Mouse (Mus musculus) CH12.LX (cell line): ENCODE data around the gene Slc25a12. TPM values are rescaled to one million over a fixed set of nuclear protein-coding genes. Genes with fewer than 3 reads are reported as not detected.

Experiments used
- DNase-seq: peaks from one replicate; pipeline ENCODE4 v3.0.0-alpha.2; 2013; ENCODE audit errors: extremely low read depth
- H3K27ac ChIP-seq: 2 replicates; pipeline ENCODE4 v1.5.1; 2012; ENCODE audit warnings: low read depth, mild to moderate bottlenecking, control low read depth, moderate library complexity; ENCODE audit not compliant: insufficient read depth
- H3K27me3 ChIP-seq: replicated peaks from 2 replicates; pipeline ENCODE3; 2012; ENCODE audit warnings: inconsistent platforms
- H3K36me3 ChIP-seq, 2 experiments: replicated peaks in 1 of 2; 2 replicates each; pipeline versions ENCODE3 to v1.6.1; 2012; ENCODE audit warnings: inconsistent platforms in 1 of 2, low read length in 1 of 2, mild to moderate bottlenecking in 1 of 2, mixed read lengths in 1 of 2, moderate library complexity in 1 of 2; ENCODE audit not compliant: control insufficient read depth in 1 of 2, insufficient read depth in 1 of 2
- H3K4me1 ChIP-seq, 2 experiments: 2 replicates each; pipeline ENCODE4 v1.6.1; 2012; ENCODE audit warnings: inconsistent platforms in 1 of 2, moderate library complexity in 1 of 2; ENCODE audit not compliant: insufficient read depth in 2 of 2, control insufficient read depth in 1 of 2
- H3K4me2 ChIP-seq: 2 replicates; pipeline ENCODE4 v1.6.1; 2012; ENCODE audit warnings: low read depth, mild to moderate bottlenecking, control low read depth; ENCODE audit not compliant: poor library complexity, insufficient read depth, severe bottlenecking
- H3K4me3 ChIP-seq, 3 experiments: fragments of 150-350 bp in 1 of 3; sonication (generic) in 1 of 3; replicated peaks in 1 of 3; 2 replicates each; pipeline versions ENCODE3 to v1.5.1; 2011 to 2012; ENCODE audit warnings: low read depth in 2 of 3, low read length in 2 of 3, mild to moderate bottlenecking in 2 of 3, moderate library complexity in 2 of 3, control low read depth in 1 of 3, improper control_type of control experiment in 1 of 3, inconsistent platforms in 1 of 3, mixed read lengths in 1 of 3; ENCODE audit not compliant: poor library complexity in 1 of 3
- H3K79me2 ChIP-seq: replicated peaks from 2 replicates; pipeline ENCODE4 v1.6.1; 2012; ENCODE audit warnings: mild to moderate bottlenecking, moderate library complexity; ENCODE audit not compliant: control insufficient read depth, poor library complexity, insufficient read depth, severe bottlenecking; ENCODE audit errors: extremely low read depth
- H3K9ac ChIP-seq: 2 replicates; pipeline ENCODE4 v1.6.1; 2012; ENCODE audit warnings: low read depth, mild to moderate bottlenecking, control low read depth, moderate library complexity; ENCODE audit not compliant: insufficient read depth
- H3K9me3 ChIP-seq: replicated peaks from 2 replicates; pipeline ENCODE3; 2012; ENCODE audit warnings: low read length, inconsistent platforms, mixed read lengths
- BHLHE40 ChIP-seq: IDR thresholded peaks from 2 replicates; pipeline ENCODE4 v1.6.1; 2011; ENCODE audit warnings: mild to moderate bottlenecking, low read depth, low read length, improper control_type of control experiment
- CHD1 ChIP-seq: IDR thresholded peaks from 2 replicates; pipeline ENCODE4 v1.6.1; 2012; ENCODE audit warnings: low read depth, low read length, improper control_type of control experiment, inconsistent platforms
- CTCF ChIP-seq, 2 experiments: IDR thresholded peaks in 1 of 2; conservative IDR thresholded peaks in 1 of 2; 2 replicates each; pipeline ENCODE4 v1.5.1; 2011 to 2012; ENCODE audit warnings: low read depth in 2 of 2, low read length in 2 of 2, improper control_type of control experiment in 1 of 2, inconsistent platforms in 1 of 2, mild to moderate bottlenecking in 1 of 2, moderate library complexity in 1 of 2
- GABPA ChIP-seq: IDR thresholded peaks from 2 replicates; pipeline ENCODE4 v1.6.1; 2012; ENCODE audit warnings: low read depth, low read length, improper control_type of control experiment, inconsistent platforms; ENCODE audit not compliant: insufficient replicate concordance
- IRF4 ChIP-seq: IDR thresholded peaks from 2 replicates; pipeline ENCODE4 v1.6.1; 2014; ENCODE audit warnings: low read depth, mild to moderate bottlenecking, inconsistent platforms, low read length, improper control_type of control experiment
- JUND ChIP-seq: conservative IDR thresholded peaks from 2 replicates; pipeline ENCODE4 v1.6.1; 2011; ENCODE audit warnings: low read depth, low read length, improper control_type of control experiment
- KAT2A ChIP-seq: IDR thresholded peaks from 2 replicates; pipeline ENCODE4 v1.6.1; 2012; ENCODE audit warnings: low read length, improper control_type of control experiment, inconsistent platforms; ENCODE audit not compliant: insufficient replicate concordance
- MAFK ChIP-seq: IDR thresholded peaks from 2 replicates; pipeline ENCODE4 v1.6.1; 2011; ENCODE audit warnings: low read length, improper control_type of control experiment; ENCODE audit not compliant: insufficient replicate concordance
- MAX ChIP-seq: IDR thresholded peaks from 2 replicates; pipeline ENCODE4 v1.6.1; 2011; ENCODE audit warnings: low read length, improper control_type of control experiment
- MAZ ChIP-seq: IDR thresholded peaks from 2 replicates; pipeline ENCODE4 v1.6.1; 2012; ENCODE audit warnings: low read depth, mild to moderate bottlenecking, inconsistent platforms, low read length, improper control_type of control experiment, moderate library complexity
- MXI1 ChIP-seq: IDR thresholded peaks from 2 replicates; pipeline ENCODE4 v1.6.1; 2011; ENCODE audit warnings: mild to moderate bottlenecking, low read depth, low read length, improper control_type of control experiment
- NELFE ChIP-seq: IDR thresholded peaks from 2 replicates; pipeline ENCODE4 v1.6.1; 2011; ENCODE audit warnings: low read depth, low read length, improper control_type of control experiment
- NRF1 ChIP-seq: IDR thresholded peaks from 2 replicates; pipeline ENCODE4 v1.6.1; 2014; ENCODE audit warnings: low read depth, mild to moderate bottlenecking, inconsistent platforms, low read length, improper control_type of control experiment, moderate library complexity
- SMC3 ChIP-seq: IDR thresholded peaks from 2 replicates; pipeline ENCODE4 v1.6.1; 2011; ENCODE audit warnings: low read depth, low read length, improper control_type of control experiment
- TBP ChIP-seq: conservative IDR thresholded peaks from 2 replicates; pipeline ENCODE4 v1.6.1; 2011; ENCODE audit warnings: low read depth, low read length, improper control_type of control experiment
- TCF12 ChIP-seq: IDR thresholded peaks from 2 replicates; pipeline ENCODE4 v1.6.1; 2014; ENCODE audit warnings: low read depth, mild to moderate bottlenecking, inconsistent platforms, low read length, improper control_type of control experiment
- USF2 ChIP-seq: conservative IDR thresholded peaks from 2 replicates; pipeline ENCODE4 v1.6.1; 2011; ENCODE audit warnings: low read depth, low read length, improper control_type of control experiment
- ZKSCAN1 ChIP-seq: IDR thresholded peaks from 2 replicates; pipeline ENCODE4 v1.6.1; 2012; ENCODE audit warnings: low read depth, inconsistent platforms, low read length, improper control_type of control experiment, borderline replicate concordance
- ZMIZ1 ChIP-seq: IDR thresholded peaks from 2 replicates; pipeline ENCODE4 v1.6.1; 2012; ENCODE audit warnings: low read depth, mild to moderate bottlenecking, inconsistent platforms, low read length, improper control_type of control experiment
- ZNF384 ChIP-seq: IDR thresholded peaks from 2 replicates; pipeline ENCODE4 v1.6.1; 2012; ENCODE audit warnings: low read depth, low read length, improper control_type of control experiment, inconsistent platforms
- dilution Hi-C: fragments of 300-500 bp; cut with MboI; formaldehyde crosslinking; loops from 2 replicates; pipeline ENCODE4 v1.14.3; 2020; ENCODE audit warnings: low sequenced_read_pairs; ENCODE audit not compliant: extremely low pct_unique_long_range_greater_than_20kb, extremely low pct_ligation_motif_present
- in situ Hi-C: fragments of 300-500 bp; cut with MboI; formaldehyde crosslinking; loops from 3 replicates; pipeline ENCODE4 v1.14.3; 2019; ENCODE audit warnings: low sequenced_read_pairs, low pct_ligation_motif_present, low pct_unique_long_range_greater_than_20kb, mixed read lengths
- polyA plus RNA-seq: library from polyadenylated mRNA; unstranded; fragments of >175 nt; gene quantifications from 2 replicates; pipeline ENCODE4 v1.2.1, GENCODE M21; 2012; ENCODE audit warnings: low read depth; ENCODE audit not compliant: insufficient read length
- total RNA-seq, 2 experiments: library from RNA; depleted of rRNA; stranded (reverse); fragments of 300-350 nt in 1 of 2; fragments of >200 nt in 1 of 2; gene quantifications; 2 replicates each; pipeline ENCODE4 v1.2.3; 2012 to 2014

Gene Slc25a12
- total and polyA plus RNA-seq, 3 experiments: 97.1 to 211 (median 123) TPM

DNA sequence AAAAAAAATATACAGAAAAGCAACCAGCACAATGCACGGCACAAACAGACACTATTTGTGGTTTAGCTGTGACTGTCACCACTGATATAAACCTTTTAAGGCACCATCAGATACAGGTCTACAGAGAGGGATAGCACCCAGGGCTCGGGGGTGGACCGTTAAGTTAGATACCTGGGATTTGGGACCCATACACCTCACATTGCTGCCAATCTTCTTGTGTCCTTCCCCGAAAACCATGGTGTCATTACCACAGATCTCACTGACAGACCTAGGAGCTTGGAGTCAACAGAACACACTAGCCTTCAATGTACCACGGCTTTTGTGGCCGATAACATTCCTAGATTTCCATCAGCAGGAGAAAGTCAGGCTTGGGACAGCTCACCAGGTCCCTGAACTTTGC lies 30.9 kb downstream of the Slc25a12 start:
- no peak for DNase-seq
- peaks cover 15 to 48% of the 10 kb centered on the region in 2 experiments for H3K4me1 ChIP-seq
- in situ Hi-C loops (no loop called here), dilution Hi-C loops (no loop called here)
- no peak overlapping the region for H3K9ac ChIP-seq
- no peak overlapping the region for H3K27ac ChIP-seq
- no peaks in the 10 kb centered on the region for H3K27me3 ChIP-seq
- peak overlapping the region in 1 of 3 experiments; percentile 55 for H3K4me3 ChIP-seq
- H3K4me2 ChIP-seq: 0 out of 2 replicates have a peak overlapping the region, but pooled peaks have one; percentile 93
- TF ChIP-seq MAZ (no peak), MXI1 (no peak), TCF12 (no peak), CHD1 (no peak), MAX (no peak), BHLHE40 (no peak), JUND (no peak), ZNF384 (no peak), IRF4 (no peak), TBP (no peak), USF2 (no peak), GABPA (no peak)
- peaks cover 11% of the 10 kb centered on the region for H3K79me2 ChIP-seq
- H3K9me3 ChIP-seq: no peaks in the 10 kb centered on the region
- H3K36me3 ChIP-seq: peaks cover 21 to 33% of the 10 kb centered on the region in 2 experiments

DNA sequence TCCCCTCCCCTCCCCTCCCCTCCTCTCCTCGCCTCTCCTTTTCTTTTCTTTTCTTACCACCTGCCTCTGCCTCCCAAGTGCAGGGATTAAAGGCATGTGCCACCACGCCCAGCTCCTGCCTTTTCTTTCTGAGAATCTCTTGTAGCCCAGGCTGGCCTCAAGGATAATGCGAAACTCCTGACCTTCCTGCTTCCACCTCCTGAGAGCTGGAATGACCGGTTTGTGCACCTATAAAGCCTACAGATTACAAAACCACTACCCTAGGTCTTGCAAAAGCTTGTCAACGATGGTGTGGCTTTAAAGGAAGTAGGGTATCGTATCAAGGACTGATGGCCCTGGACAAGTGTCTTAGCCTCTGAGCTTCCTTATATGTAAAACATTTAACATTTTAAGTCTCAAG lies 31.3 kb downstream of the Slc25a12 start:
- Histone ChIP-seq H3K36me3 (peaks cover 23 to 32% of the 10 kb centered on the region in 2 experiments), H3K4me1 (peaks cover 15 to 48% of the 10 kb centered on the region in 2 experiments), H3K4me3 (no peak overlapping the region), H3K9ac (no peak overlapping the region), H3K9me3 (no peaks in the 10 kb centered on the region), H3K27ac (no peak overlapping the region), H3K79me2 (peaks cover 11% of the 10 kb centered on the region), H3K27me3 (no peaks in the 10 kb centered on the region), H3K4me2 (no peak overlapping the region)
- DNase-seq: no peak
- in situ Hi-C loops: no loop called here
- TF ChIP-seq NELFE (no peak), GABPA (no peak), TBP (no peak), ZMIZ1 (no peak), SMC3 (no peak), CHD1 (no peak), MAFK (no peak), CTCF (conservative IDR thresholded peaks at IDR 0.05 in 1 of 2, IDR thresholded peaks at IDR 0.05 in 1 of 2; ENCODE audit: low read depth in 2 of 2, low read length in 2 of 2) (no peak), ZKSCAN1 (no peak), KAT2A (no peak), USF2 (no peak), JUND (no peak), MAZ (no peak), MXI1 (no peak), NRF1 (no peak)
- dilution Hi-C loops: no loop called here
